Mouse (Mus musculus): ENCODE measurements around the gene Lgr6.

Lgr6 gene

DNA sequence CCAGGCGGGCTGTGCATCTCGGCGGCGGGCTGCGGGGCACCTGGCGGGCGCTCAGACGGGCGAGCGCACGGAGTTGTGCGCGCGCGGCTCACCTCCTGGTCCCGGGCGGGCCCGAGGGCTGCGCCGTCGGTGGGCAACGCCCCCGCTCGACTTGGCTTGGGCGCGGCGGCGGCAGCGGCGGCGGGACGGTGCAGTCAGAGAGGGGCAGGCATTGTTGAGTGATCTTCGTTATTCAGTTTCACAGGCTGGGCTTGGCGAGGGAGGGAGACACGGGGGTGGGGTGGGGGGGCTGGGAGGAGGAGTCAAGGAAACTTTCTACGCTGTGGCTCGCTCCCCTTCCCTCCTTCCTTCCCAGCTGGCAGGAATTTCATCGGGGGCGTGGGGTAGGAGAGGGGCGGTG is at the start of gene Lgr6:
Lgr6 (minus strand) TSS at position 153 of the 400 bp plus-strand sequence.
- no peak for DNase-seq (ENCODE audit: low spot score in 2 of 2)

DNA sequence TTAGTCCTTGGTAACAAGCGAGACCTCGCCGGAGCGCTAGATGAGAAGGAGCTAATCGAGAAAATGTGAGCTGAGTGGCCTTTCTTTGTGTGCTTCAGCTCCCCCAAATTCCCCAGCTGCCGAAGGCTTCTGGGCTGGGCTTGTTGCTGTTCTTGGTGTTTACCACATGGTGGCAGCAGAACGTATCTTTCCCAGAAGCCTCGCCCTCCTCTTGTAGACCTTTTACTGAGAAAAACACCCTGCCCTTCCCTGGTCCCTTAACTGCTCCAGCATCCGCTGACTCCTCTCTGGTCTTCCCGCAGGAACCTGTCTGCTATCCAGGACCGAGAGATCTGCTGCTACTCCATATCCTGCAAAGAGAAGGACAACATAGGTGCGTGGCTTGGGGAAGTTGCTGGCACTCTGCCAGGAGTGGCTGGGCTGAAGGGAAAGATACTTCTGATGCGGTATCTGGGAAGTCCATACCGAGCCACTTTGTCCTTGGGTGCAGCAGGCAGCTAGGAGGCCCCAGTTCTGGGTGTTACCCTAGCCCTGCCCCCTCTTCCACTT is 49.4 kb upstream of the Lgr6 start:
- peak; percentile 63 to 71 for DNase-seq (ENCODE audit: low spot score in 2 of 2)

DNA sequence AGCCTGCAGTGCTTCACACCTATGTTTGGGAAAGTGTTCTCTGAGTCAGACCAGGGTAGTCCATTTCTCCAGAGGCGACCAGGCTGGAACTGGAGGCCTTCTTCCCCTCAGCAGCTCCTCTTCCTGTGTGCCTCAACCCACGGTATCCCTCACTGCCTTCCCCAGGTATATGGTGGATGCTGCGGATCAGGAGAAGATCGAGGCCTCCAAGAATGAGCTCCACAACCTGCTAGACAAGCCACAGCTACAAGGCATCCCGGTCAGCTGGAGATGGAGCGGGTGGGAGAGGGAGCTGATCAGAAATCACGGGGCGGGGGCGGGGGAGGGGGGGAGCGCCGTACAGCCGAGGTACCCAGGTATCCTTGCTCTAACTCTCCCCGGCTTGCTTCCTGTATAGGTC is 48.9 kb upstream of the Lgr6 start:
- no peak for DNase-seq (ENCODE audit: low spot score in 2 of 2)

DNA sequence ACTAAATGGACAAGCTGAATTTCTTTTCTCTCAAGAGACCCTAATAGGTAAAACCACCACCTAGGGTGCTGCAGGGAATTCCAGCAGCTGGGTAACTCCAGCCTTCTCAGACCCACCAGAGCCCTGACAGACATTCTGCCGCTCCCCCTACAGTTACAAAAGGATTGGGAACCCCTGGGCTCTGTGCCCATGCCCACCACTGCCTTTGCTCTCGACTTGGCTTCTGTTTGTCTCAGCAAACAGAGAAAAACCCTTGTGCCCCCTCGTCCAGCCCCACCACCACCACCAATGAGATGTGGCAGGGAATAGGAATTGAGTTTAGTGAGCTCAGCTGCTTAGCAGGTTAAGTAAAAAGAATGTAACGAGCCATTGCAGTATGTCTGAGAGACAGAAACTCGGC is 43.9 kb upstream of the Lgr6 start:
- DNase-seq (ENCODE audit: low spot score in 2 of 2) = no peak

DNA sequence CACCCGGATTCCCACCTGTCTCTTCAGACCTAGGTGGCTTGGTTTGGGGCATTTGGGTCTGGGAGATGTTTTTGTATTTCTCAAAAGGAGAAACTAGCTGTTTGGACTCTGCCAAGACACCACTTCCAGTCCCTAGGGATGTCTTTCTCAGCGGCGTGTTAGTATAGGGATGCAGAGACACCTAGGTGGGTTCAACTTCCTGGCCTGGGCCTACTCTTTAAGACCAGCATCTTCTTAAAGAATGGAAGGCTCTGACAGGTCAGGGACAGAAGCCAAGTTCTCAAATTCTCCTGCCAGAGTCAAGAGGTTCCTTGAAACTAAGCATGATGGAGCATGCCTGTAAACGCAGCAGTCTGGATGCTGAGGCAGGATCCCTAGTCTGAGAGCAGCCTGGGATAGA is 43.4 kb upstream of the Lgr6 start:
- DNase-seq (ENCODE audit: low spot score in 2 of 2) = no peak

DNA sequence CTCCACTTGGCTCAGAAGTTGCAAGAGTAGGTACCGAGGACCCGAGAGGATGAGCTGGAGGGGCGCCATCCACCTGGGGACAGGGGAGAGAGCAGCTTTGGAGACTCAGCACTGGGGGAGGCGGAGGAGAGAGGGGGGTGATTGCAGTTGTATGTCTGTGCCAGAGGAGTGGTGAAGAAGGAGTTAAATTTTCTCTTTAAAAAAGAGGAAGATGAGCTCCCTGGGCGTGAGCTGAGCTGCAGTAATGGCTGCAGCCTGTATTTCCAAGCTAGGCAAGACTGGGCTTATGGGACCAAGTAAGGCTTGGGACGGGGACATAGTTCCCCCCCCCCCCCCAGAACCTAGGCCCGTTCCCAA is 42.6 kb upstream of the Lgr6 start:
- DNase-seq (ENCODE audit: low spot score in 2 of 2) = no peak

DNA sequence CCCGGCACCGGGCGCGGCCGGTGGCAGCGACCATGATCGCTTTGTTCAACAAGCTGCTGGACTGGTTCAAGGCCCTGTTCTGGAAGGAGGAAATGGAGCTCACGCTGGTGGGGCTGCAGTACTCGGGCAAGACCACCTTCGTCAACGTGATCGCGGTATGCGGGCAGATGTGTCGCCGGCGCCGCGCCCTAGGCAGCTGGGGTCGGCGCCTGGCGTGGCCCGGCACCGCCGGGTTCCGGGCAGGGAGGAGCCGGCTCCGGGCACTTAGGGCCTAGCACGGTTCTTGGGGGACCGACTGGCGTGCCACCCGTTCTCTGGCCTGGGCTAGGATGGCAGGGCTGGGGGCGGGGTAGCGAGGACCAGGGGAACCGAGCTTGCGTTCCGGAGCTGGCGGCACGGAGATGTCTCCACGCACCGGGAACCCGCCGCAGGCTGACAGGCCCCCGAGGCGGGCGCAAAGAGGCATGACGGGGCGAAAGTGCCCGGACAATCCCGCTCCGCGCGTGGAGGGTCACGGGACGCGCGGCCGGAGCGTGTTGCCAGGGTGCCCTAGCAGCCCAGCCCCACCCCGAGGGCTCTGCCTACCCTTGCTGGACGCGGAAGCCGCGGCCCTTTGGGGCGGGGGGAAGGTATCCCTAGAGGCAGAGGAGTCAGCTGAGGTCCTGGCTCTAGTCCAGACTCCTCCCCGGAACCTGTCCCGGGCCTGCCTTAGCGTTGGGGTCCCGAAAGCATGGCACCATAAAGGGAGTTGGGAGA is 42.0 kb upstream of the Lgr6 start:
- peak; percentile 77 to 88 for DNase-seq (ENCODE audit: low spot score in 2 of 2)

DNA sequence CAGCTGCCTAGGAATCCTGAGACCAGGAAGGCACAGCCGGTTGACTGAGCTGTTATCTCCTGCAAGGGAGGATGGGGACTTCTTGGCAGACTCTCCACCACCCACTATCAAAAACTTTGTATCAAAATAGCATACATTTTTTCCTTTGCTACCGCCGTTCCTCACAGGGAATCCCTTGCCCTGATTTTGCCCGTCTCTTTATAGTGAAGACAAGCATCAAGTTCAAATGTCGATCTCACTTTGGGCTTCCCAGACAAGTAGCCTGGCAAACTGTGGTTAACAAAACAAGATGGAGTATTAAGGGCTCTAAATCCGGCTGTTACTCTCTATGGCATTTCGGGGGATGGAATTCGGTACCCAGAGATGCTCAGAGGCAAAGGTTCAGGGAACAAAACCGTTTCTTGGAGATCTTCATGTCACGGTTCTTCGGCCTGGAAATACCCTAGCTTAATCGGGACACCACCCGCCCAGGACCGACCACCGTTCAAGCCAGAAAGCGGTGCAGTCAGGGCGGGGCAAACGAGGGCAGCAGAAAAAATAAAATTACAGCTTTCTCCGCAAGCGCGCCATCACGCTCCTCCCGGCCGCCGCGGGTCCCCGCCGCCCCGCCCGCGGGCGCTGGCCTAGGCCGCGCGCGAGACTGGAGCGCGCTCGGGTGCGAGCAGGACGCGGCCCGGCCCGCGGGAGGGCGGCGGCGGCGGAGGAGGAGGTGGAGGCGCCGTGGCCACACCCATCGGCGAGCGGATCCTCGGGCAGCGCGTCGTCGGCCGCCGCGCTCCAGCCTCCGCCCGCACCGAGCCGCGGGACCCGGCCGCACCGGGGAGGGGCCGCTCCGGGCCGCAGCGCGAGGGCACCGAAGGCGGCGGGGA is 41.2 kb upstream of the Lgr6 start, which contains the start of gene Arl8a:
Arl8a (plus strand) TSS at position 748 of the 869 bp plus-strand sequence.
- DNase-seq (ENCODE audit: low spot score in 2 of 2) = peak; percentile 77 to 86

DNA sequence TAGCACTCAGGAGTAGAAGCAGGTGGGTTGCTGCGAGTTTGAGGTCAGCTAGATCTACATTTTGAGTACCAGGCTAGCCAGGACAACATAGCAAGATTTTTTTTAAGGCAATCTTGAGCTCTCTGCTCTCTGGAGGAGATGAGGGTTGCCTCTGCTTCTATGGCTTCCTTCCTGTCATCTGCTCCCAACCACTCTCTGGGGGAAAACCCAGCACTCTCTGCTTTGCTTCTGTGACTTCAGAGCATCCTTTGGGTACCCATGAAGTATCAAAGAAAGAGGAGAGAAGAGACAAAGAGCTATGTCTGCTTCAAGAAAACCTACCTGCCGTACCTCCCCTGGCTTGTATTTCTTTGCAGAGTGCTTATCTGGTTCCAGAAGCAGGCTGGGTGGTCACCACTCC is 38.9 kb upstream of the Lgr6 start:
- no peak for DNase-seq (ENCODE audit: low spot score in 2 of 2)

DNA sequence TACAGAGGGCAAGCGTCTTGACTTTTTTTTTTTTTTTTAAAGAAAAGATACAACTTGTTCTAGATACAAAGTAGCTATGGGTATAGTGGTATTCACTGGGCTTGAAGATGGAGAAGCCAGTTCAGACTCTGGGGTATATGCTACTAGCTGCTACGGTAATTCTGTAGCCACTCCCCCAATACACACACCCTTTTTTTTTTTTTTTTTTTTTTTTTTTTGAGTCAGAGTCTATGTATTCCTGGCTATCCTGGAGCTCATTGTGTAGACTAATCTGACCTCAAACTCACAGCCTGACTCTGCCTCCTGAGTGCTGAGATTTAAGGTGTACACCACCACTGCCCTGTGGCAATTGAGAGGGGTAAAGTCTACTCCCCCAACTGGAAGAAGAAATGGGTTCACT is 37.4 kb upstream of the Lgr6 start:
- no peak for DNase-seq (ENCODE audit: low spot score in 2 of 2)

DNA sequence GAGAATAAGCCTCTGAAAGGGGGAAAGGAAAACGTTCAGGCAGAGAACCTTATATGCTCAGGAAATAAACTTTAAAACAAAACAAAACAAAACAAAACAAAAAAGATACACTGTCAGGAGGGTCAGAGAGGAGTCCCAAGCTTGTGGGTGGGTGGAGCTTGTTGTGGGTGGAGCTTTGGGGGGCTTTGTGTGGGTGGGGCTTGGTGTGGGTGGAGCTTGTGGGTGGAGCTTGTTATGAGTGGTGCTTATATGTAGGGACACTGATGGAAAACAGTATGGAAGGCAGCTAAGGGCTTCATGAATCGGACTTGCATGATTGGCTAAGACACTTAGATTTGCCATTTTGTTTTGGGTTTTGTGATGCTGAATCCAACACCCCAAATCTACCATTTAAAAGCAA is 34.8 kb upstream of the Lgr6 start:
- no peak for DNase-seq (ENCODE audit: low spot score in 2 of 2)

DNA sequence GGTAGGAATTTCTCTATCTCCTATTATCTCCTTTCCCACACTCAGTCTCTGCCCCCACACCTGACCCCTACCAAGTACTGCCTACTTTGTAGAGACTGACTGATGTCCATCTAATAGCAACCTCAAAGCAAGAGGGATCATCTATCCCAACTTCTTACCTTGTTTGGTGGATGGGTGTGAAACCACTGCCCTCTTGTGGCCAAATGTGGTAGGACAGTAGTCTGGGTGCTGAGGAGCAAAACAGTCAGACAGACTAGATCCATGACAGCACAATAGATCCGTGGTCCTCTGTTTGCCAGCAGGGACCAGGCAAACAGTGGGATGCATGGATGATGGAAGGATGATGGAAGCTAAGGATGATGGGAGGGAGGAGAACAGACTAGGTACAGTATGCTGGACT is 31.4 kb upstream of the Lgr6 start:
- DNase-seq (ENCODE audit: low spot score in 2 of 2) = peak in 1 of 2 experiments; percentile 51

DNA sequence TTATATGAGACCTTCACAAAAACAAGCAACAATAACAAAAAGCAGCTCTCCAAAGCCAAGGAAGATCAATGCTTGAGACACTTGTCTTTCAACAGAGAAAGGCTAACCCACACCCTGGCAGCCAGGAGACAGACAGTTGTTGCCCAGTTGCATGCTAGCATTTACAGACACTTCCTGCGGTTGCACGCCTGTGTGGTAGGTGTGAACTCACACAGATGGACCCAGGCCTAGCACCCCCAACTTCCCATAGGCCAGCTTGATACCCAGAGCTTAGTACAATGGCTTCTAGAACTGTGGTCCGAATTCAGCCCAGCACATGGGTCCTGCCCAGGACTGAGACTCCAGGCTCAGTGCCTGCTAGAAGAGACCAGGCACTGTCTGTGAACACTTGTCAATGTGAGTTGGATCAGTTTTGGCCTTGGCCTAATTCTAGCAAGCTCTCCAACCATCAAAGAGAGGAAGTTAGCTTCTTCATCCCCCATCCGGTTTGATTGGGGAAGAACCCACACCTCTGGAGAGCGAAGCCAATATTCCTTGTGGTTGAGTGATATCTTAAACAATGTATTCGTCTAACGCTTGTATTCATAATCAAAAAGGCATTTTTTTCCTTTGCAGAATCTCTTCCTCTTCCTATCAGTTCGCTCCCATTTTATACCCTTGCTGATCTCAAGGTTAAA is 30.2 kb upstream of the Lgr6 start:
- DNase-seq (ENCODE audit: low spot score in 2 of 2) = no peak

DNA sequence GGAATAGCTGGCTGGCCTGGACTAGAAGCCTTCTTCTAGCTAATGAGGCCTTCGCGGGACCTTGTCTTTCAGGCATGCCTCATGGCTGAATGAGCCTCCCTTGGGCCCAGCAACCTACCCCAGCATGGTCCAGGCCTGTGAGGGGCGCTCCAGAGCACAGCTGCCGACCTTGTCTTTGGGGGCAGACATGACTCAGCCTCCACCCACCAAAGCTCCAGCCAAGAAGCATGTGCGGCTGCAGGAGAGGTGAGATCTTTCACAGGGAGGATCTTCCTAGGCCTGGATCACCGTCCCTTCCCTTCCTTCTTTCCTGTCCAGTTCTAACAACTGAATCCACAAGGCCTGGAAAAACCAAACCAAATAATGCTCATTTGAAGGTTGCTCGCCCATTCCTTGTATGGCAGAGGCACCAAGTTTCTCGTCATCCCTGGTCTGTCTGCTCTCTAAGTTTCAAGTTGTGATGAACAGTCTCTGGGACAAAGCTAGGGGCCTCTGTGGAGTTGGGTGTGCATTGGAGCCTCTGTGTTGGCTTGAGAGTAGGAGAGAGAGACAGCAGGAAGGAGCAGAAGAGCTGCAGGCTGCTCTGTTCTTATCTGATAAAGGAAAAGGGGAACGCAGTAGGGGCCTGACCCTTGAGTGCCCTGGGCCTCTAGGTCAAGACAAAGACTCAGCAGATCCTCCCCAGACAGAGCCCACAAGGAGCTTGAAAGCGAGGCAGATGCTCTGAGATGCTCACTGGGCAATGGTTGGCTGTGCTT is 28.8 kb upstream of the Lgr6 start:
- DNase-seq (ENCODE audit: low spot score in 2 of 2) = no peak

DNA sequence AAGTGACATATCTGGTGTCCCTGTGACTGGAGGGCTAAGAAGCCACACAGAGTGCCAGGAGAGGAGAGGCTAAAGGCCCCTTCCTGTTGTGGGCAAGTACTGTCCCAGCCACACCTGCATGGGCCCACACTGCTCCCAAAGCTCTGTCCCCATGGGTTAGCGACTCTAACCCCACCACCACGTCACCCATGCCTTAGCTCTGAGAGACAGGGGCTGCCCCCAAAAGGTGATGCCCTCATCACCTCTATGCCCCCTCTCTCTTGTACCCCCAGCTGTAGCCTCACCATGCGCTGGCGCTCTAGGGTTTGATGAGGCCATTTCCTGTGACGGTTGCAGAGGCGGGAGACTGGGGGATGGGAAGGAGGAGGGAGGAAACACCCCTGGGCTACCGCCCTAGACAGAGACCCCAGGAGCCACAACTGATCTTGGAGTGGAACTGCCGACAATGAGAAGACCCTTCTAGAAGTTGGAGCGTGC is 27.9 kb upstream of the Lgr6 start:
- DNase-seq (ENCODE audit: low spot score in 2 of 2) = no peak

DNA sequence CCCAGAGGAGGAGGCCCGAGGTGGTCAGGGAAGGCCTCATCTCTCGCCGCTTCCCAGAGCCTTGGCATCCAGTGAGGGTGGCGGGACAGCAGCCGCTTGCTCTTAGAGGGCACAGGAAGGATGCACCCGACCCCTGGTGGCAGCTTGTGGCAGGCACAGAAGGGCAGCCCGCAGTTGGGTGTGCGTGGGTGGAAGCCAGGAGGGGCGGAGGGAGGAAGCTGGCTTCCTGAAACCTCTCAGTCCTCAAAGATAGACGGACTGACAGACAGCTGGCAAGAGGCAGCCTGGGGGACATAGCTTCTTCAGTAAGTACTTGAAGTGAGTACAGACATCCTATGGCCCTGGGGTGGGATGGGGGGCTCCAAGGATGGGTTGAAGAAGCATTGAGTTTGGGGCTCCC is 27.4 kb upstream of the Lgr6 start, which contains the start of gene Ptpn7:
Ptpn7 (plus strand) TSS at position 228 of the 400 bp plus-strand sequence.
- DNase-seq (ENCODE audit: low spot score in 2 of 2) = peak in 1 of 2 experiments; percentile 55

DNA sequence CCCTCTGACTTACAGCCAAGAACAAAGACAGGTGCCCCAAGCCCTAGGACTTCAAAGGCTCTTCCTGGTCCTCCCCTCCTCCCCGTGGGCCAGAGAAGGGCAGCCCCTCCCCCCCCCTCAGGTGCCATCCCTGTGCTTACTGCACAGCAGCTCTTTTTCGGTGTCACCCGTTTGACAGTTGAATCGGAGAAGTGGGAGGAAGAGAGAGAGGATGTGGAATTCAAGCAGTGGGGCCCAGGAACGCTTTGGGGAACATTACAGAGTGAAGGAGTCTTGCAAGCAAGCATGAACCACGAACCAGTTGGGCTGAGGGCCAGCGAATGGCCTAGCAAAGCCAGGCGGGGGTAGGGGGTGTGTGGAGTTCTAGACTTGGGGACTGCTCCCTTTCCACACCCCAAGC is 26.5 kb upstream of the Lgr6 start:
- no peak for DNase-seq (ENCODE audit: low spot score in 2 of 2)

DNA sequence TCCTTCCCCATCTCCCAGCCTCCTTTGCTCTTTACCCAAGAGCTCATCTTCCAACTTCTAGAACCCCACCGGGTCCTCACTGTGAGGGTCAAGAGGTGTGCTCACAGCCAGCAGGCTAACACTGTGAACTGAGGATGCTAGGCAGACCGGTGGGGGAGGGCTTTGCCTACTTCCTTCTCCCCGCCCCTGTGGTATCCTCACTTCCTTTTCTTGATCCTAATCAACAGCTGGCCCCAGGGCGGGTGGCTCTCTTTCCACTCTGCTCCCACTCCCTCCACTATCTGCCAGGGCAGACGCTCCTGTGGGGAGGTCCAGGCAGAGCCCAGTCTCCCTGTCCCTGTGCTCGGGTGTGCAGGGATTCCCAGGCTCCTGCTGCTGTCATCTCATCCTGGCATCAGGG is 26.0 kb upstream of the Lgr6 start:
- no peak for DNase-seq (ENCODE audit: low spot score in 2 of 2)

DNA sequence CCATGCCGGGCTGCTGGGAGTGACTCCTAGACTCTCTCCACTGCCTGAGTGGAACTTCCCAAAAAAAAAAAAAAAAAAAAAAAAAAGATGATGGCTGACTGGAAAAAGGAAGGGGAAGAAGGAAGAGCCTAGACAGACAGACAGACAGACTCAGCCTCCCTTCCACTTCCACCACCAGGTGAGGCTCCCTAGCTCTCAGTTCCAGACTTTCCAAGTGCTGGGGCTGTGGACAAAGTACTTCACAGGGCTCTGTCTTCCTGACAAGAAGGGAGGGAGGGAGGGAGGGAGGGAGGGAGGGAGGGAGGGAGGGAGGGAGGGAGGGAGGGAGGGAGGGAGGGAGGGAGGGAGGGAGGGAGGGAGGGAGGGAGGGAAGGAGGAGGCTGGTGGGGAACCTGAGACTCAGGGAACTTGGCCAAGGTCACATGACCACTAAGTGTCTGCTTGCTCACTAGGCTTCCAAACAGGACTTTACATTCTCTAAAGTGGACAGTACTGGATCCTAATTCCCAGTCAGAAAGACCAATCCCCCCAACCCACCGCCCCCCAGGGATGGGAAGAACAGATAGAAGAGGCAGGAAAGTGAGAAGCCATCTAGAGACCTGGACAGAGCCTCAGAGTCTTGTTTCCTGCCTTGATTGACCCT is 25.4 kb upstream of the Lgr6 start:
- DNase-seq (ENCODE audit: low spot score in 2 of 2) = no peak

DNA sequence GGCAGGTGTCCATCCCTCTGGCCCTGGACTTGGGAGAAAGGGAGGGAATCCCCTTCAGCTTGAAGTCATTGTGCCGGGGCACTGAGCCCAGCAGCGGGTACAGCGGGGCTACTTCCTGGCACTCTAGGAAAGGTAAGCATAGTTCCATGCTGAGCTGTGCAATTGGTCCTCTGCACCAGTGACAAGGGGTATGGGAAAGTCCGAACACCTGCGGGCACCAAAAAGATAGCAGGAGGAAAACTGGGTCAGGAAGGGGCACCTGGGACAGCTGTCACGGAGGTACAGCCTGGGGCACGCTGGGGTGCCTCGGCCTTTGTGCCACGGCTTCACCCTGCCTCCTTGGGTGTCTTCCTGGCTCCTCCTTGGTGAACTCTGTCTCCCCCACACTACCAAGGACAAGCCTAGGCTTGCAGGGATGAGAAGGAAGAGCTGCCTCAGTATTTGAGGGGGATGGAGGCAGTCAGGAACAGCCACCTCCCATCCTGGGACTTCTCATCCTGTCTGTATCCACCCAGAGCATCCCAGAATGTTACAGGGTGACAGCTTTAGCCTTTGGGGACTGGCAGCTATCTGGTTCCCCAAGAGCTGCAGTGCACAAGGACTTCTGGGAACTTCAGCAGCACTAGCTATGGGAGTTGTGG is 24.6 kb upstream of the Lgr6 start:
- DNase-seq (ENCODE audit: low spot score in 2 of 2) = no peak

All from urinary bladder, postnatal 36 days (tissue).